Mouse (Mus musculus): ENCODE data around the gene Kcnip1.

DNA sequence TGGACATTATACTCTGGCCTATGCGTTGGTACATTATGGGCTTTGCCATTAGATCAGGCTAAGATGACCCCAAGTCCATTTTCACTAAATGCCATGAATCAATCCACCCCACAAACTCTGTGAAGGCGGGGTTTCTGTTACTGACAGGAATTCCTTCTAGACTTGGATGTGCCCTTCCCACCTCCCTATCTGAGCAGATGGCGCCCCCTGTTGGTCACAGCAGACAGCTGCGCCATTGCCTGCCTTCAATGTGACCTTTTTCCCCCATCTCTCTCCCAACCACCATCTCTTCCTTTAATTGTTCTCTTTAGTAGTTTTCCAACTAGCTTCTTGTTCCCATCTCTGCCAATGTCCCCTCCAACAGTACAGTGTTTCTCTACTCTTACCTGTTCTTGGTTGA lies 243.0 kb downstream of the Kcnip1 start:
- TF ChIP-seq POLR2A (IDR thresholded peaks at IDR 0.05; ENCODE audit: insufficient read depth, low read depth, low read length) (no peak), CTCF (IDR thresholded peaks at IDR 0.05; ENCODE audit: insufficient read depth, low read depth, low read length) (no peak)
